ENCODE assay signal across 9 mouse cellular contexts in genomic region chr1:73758110-73759061, GRCm38 (mm10).
A peak's percentile ranks its signal among the peaks of the same experiment; 100 is the strongest.
DNase-seq lines count a peak whose midpoint lies in the region; ATAC-seq lines count a peak whose summit lies in the region.
"Had no signal": no experiment of that assay in that cellular context is flagged by ENCODE, and none has a peak within 500 bp of the region (broad histone marks: within the 10 kb centered on the region; RNA-seq: fewer than 3 reads in every experiment).

No protein-coding gene starts in this region.

- H3K4me2 ChIP-seq in embryonic facial prominence, embryonic 11.5 days (ENCODE audit: low read depth, low read length): no peak overlapping the region
- H3K4me2 ChIP-seq in midbrain, embryonic 13.5 days (replicated peaks): no peak overlapping the region; the same call in 1 of the 2 replicates
- H3K4me2 ChIP-seq: liver, embryonic 13.5 days had no signal

- intact Hi-C loops in heart, postnatal 36 days (cut with DNase I): no loop called here

- 0 out of 2 replicates have a peak overlapping the region, but pooled peaks have one; percentile 8 for H3K27ac ChIP-seq in embryonic facial prominence, embryonic 11.5 days (replicated peaks; ENCODE audit: low read depth, low read length)
- H3K27ac ChIP-seq in hindbrain, embryonic 10.5 days: peak overlapping the region; percentile 50
- 0 out of 2 replicates have a peak overlapping the region, but pooled peaks have one; percentile 45 for H3K27ac ChIP-seq in midbrain, embryonic 13.5 days
- H3K27ac ChIP-seq: liver, embryonic 13.5 days had no signal

- no peak overlapping the region for H3K4me3 ChIP-seq in embryonic facial prominence, embryonic 11.5 days (ENCODE audit: low read depth, low read length)
- H3K4me3 ChIP-seq in hindbrain, embryonic 10.5 days: no peak overlapping the region
- no peak overlapping the region for H3K4me3 ChIP-seq in midbrain, embryonic 13.5 days (replicated peaks)
- H3K4me3 ChIP-seq: liver, embryonic 13.5 days had no signal

- ATAC-seq in embryonic facial prominence, embryonic 11.5 days (replicated peaks; ENCODE audit: insufficient number of reproducible peaks, low FRiP score, low TSS enrichment, low read depth): peak; percentile 88
- ATAC-seq in midbrain, embryonic 13.5 days: peak; percentile 90
- ATAC-seq: intestine, embryonic 16.5 days had no signal

- peak; percentile 80 for DNase-seq in embryo, embryonic 10 days (ENCODE audit: low spot score)
- DNase-seq in embryonic facial prominence, embryonic 11.5 days (ENCODE audit: low spot score): peak; percentile 88
- DNase-seq in hindbrain, embryonic 10.5 days (ENCODE audit: low spot score): peak; percentile 74
- DNase-seq in spleen, adult 12 weeks (ENCODE audit: low spot score): no peak
- no peak for DNase-seq in left cerebral cortex, adult 18-20 months (ENCODE audit: low spot score in 2 of 2)
- no peak for DNase-seq in heart, postnatal 36 days
- DNase-seq: liver, embryonic 13.5 days had no signal

- no peaks in the 10 kb centered on the region for H3K36me3 ChIP-seq in embryonic facial prominence, embryonic 11.5 days (replicated peaks; ENCODE audit: control insufficient read depth, insufficient read depth, low read depth, low read length)
- H3K36me3 ChIP-seq in hindbrain, embryonic 10.5 days: no peaks in the 10 kb centered on the region
- no peaks in the 10 kb centered on the region for H3K36me3 ChIP-seq in midbrain, embryonic 13.5 days
- H3K36me3 ChIP-seq: liver, embryonic 13.5 days had no signal

- 19% methylated on average over 11 of the region's 11 CpGs for WGBS in embryonic facial prominence, embryonic 11.5 days
- 37% methylated on average over 11 of the region's 11 CpGs for WGBS in hindbrain, embryonic 10.5 days
- 28% methylated on average over 11 of the region's 11 CpGs for WGBS in midbrain, embryonic 13.5 days

- H3K4me1 ChIP-seq in embryonic facial prominence, embryonic 11.5 days (ENCODE audit: control insufficient read depth, insufficient read depth, low read length): no peaks in the 10 kb centered on the region
- H3K4me1 ChIP-seq in hindbrain, embryonic 10.5 days (replicated peaks): peaks cover 27% of the 10 kb centered on the region
- H3K4me1 ChIP-seq in midbrain, embryonic 13.5 days (replicated peaks): peaks cover 14% of the 10 kb centered on the region
- H3K4me1 ChIP-seq: liver, embryonic 13.5 days had no signal

- no peaks in the 10 kb centered on the region for H3K9me3 ChIP-seq in embryonic facial prominence, embryonic 11.5 days (replicated peaks; ENCODE audit: control insufficient read depth, low read length)
- H3K9me3 ChIP-seq in hindbrain, embryonic 10.5 days: no peaks in the 10 kb centered on the region
- H3K9me3 ChIP-seq in midbrain, embryonic 13.5 days: no peaks in the 10 kb centered on the region
- H3K9me3 ChIP-seq: liver, embryonic 13.5 days had no signal

- H3K9ac ChIP-seq in embryonic facial prominence, embryonic 11.5 days (replicated peaks; ENCODE audit: low read length): no peak overlapping the region
- H3K9ac ChIP-seq in midbrain, embryonic 13.5 days (replicated peaks): no peak overlapping the region
- H3K9ac ChIP-seq: liver, embryonic 13.5 days had no signal

- no peaks in the 10 kb centered on the region for H3K27me3 ChIP-seq in embryonic facial prominence, embryonic 11.5 days (ENCODE audit: control insufficient read depth, insufficient read depth, low read length)
- H3K27me3 ChIP-seq in hindbrain, embryonic 10.5 days (ENCODE audit: insufficient read depth, poor library complexity, severe bottlenecking): no peaks in the 10 kb centered on the region
- H3K27me3 ChIP-seq in midbrain, embryonic 13.5 days: no peaks in the 10 kb centered on the region
- H3K27me3 ChIP-seq: liver, embryonic 13.5 days had no signal

Comparison
In these comparisons a context has a peak if more than half of its experiments do, and no peak if none do; other contexts are left out.
1. DNase-seq: peak in embryo, embryonic 10 days (single experiment), embryonic facial prominence, embryonic 11.5 days (single experiment) and hindbrain, embryonic 10.5 days (single experiment); none in spleen, adult 12 weeks (single experiment), left cerebral cortex, adult 18-20 months (0 of 2) and heart, postnatal 36 days (0 of 2).
2. Peak in every context shown above with its lines, with median percentiles within 50 percentile points of each other: H3K27ac ChIP-seq.